Mouse (Mus musculus) forebrain, embryonic 13.5 days (tissue): Measurements from ENCODE around the gene Qser1. TPM values are rescaled to one million over a fixed set of nuclear protein-coding genes. Genes with fewer than 3 reads are reported as not detected.
A peak's percentile ranks its signal among the peaks of the same experiment; 100 is the strongest.

ENCODE experiments used
- ATAC-seq: fragments of 200-750 bp; cut with Nextera tagmentation; 2 replicates; pipeline ENCODE4 v1.8.0; 2017
- H3K27ac ChIP-seq: fragments of 300-500 bp; sonication (generic); 2 replicates; pipeline ENCODE4 v1.5.1; 2015; ENCODE audit warnings: inconsistent platforms, mild to moderate bottlenecking, moderate library complexity
- H3K27me3 ChIP-seq: fragments of 300-500 bp; sonication (generic); 2 replicates; pipeline ENCODE4 v1.6.1; 2015; ENCODE audit warnings: mild to moderate bottlenecking, inconsistent platforms
- H3K36me3 ChIP-seq: fragments of 300-500 bp; sonication (generic); 2 replicates; pipeline ENCODE4 v1.6.1; 2015; ENCODE audit warnings: mild to moderate bottlenecking, inconsistent platforms; ENCODE audit not compliant: poor library complexity, severe bottlenecking
- H3K4me1 ChIP-seq: fragments of 300-500 bp; sonication (generic); 2 replicates; pipeline ENCODE4 v1.6.1; 2015; ENCODE audit warnings: inconsistent platforms
- H3K4me2 ChIP-seq: fragments of 300-500 bp; sonication (generic); 2 replicates; pipeline ENCODE4 v1.6.1; 2015; ENCODE audit warnings: inconsistent platforms, mild to moderate bottlenecking, moderate library complexity
- H3K4me3 ChIP-seq: fragments of 300-500 bp; sonication (generic); 2 replicates; pipeline ENCODE4 v1.5.1; 2015; ENCODE audit warnings: mild to moderate bottlenecking, inconsistent platforms
- H3K9ac ChIP-seq: fragments of 300-500 bp; sonication (generic); 2 replicates; pipeline ENCODE4 v1.6.1; 2015; ENCODE audit warnings: mild to moderate bottlenecking, inconsistent platforms
- H3K9me3 ChIP-seq: fragments of 300-500 bp; sonication (generic); replicated peaks from 2 replicates; pipeline ENCODE4 v1.6.1; 2016; ENCODE audit warnings: inconsistent platforms
- WGBS: fragments of 180-500 bp; shearing (Covaris S2); methylation state at CpG from one replicate; pipeline ENCODE4 v1.1.7; 2015; 5-methylcytosine and 5-hydroxymethylcytosine counted together
- polyA plus RNA-seq: library from polyadenylated mRNA; unstranded; fragments of >200 nt; fragmentation: Nextera tagmentation; extraction: Ambion mirVana; gene quantifications from 2 replicates; pipeline ENCODE4 v1.2.1, GENCODE M21; 2015

The Qser1 gene
- polyA plus RNA-seq, 1 experiment from 2014 or later = 12.7 TPM

DNA sequence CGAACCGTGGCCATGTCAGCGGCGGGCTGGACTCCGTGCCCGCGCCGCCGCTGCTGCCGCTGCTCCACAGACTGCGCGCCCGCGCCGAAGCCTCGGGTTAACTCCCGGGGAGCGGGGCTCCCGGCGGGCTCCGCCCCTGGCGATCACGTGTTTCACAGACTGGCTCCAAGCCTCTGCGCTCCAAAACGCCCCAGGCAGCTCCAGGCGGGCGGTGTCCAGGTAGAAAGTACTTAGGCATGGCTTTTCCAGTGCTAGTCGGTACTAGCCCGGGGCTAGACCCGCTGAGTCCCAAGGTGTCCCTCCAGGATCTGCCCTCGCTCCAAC, 73.9 kb downstream of the Qser1 start, which contains the start of gene Depdc7:
Gene Depdc7 (minus strand): TSS at position 138 of the 324 bp plus-strand sequence.
- peak within 1 kb of the TSS; percentile 58 for H3K4me3 ChIP-seq
- ATAC-seq = peak; percentile 92
- WGBS = under 1% methylated on average over 31 of the region's 31 CpGs

DNA sequence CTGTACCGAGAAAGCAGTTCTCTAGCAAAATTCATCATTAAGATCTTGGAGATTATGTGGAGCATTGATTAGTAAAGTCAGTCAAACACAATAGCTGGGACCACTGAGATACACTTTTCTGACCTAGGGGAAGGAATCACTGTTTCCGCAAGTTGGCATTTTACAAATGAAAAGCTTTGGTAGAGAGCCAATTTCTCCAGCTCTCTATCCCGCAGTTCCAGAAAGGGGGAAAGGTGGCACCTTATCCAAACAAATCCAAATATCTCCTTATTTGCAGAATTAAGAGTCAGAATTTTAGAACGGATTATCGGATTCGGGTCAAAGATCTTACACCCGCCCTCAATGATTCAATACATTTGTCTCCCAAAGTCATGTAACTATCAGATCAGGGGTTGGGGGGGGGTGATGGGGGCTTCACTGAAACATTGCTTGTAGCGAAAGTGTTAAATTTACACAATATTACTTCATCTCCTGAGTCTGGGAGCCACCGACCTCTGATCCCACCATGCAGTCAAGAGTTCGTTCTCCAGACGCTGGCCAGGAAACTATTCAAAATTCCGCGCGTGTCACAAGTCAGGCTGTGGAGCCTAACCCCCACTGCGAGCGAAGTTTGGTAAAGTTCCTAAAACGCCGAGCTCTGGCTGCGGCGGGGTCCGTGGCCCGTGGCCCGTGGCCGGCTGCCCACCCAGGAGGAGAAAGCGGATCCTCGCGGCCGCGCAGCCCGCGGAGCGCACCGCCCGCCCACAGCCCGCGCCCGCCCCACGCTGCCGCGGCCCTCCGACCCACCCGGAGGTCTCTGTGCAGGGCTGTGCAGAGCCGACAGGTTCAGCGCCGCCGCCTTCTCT, 74.4 kb downstream of the Qser1 start:
- Histone ChIP-seq H3K27me3 (peaks cover 28% of the 10 kb centered on the region; the same call in 1 of the 2 replicates), H3K4me1 (peaks cover 28% of the 10 kb centered on the region), H3K4me2 (peak overlapping the region; percentile 98), H3K4me3 (peak overlapping the region; percentile 58), H3K27ac (no peak overlapping the region), H3K9ac (peak overlapping the region; percentile 72), H3K36me3 (no peaks in the 10 kb centered on the region), H3K9me3 (no peaks in the 10 kb centered on the region)
- ATAC-seq = no peak; the same call in 1 of the 2 replicates
- 5% methylated on average over 43 of the region's 46 CpGs for WGBS

More for the DNA sequence above, 73.9 kb downstream of the Qser1 start, which contains the start of gene Depdc7:
- peak within 1 kb of the TSS; percentile 72 for H3K9ac ChIP-seq
- peak within 1 kb of the TSS; percentile 98 for H3K4me2 ChIP-seq
- peaks cover 28% of the 10 kb centered on the region for H3K4me1 ChIP-seq
- H3K27me3 ChIP-seq = peaks cover 28% of the 10 kb centered on the region; the same call in 1 of the 2 replicates
- H3K36me3 ChIP-seq = no peaks in the 10 kb centered on the region
- H3K27ac ChIP-seq = no peak within 1 kb of the TSS
- no peaks in the 10 kb centered on the region for H3K9me3 ChIP-seq

DNA sequence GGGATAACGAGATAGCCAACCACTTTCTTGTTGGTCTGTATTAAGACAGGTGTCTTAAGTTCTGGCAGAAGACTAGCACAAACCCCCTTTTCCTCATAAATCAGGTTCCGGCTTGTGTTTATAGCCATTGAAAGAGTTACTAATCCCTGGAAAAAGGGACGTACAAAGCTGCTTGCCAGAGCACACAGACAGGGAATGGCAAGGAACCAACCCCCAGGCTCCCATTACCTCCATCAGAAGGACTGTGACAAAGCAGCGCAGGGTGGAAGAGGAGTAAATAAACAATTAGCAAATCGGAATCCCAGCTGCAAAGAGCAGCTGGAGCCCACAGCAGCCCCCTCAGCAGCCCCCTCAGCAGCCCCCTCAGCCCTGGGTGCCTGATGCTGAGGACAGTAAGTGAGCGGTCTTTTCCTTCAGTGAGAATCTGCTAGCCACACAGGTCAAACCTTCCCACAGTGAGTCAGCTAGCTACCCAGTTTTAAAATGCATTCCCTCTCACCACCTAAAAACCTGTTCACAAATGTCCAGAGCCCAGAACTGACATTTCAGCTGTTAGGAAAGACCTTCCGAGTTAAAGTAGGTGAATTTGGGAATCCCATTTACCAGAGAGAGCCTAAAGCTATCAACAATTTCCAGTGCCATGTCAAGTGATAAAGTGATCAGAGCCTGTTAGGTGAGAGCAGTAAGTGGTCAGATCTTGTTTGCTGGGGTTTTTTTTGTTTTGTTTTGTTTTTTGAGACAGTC, 75.4 kb downstream of the Qser1 start:
- peak overlapping the region; percentile 98 for H3K4me2 ChIP-seq
- H3K27ac ChIP-seq = no peak overlapping the region

DNA sequence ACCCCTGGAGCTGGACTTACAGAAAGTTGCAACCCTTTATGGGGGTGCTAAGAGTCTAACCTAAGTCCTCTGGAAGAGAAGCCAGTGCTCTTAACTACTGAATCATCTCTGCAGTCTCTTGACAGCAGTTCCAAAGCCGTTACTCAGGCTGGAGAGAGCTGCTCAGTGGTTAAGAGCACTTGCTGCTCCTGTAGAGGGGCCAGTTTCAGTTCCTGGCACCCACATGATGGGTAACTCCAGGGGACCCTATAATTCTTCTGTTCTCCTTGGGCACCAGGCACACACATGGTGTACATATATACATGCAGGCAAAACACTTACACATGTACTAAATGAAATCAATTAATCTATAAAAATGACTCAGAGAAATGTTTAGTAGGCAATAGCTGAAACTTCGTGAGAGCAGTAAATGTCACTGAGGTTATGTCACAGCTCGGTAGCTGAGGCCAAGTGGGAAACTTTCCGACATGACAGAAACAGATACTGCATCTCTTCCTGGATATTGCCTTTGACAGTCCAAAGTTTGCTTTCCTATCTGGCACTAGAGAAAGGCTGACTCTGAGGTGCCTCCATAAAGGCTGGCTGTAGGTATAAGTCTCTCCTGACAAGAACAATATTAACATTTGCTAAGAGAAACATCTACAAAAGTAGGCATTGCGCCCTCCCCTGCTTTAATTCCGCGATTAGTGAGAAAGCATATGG, 76.2 kb downstream of the Qser1 start:
- H3K4me3 ChIP-seq = no peak overlapping the region
- H3K9me3 ChIP-seq = no peaks in the 10 kb centered on the region
- no peak for ATAC-seq
- H3K9ac ChIP-seq = no peak overlapping the region
- H3K4me1 ChIP-seq = peaks cover 36% of the 10 kb centered on the region
- 51% methylated on average over 7 of the region's 7 CpGs for WGBS
- no peak overlapping the region for H3K27ac ChIP-seq
- no peaks in the 10 kb centered on the region for H3K36me3 ChIP-seq
- H3K27me3 ChIP-seq = peaks cover 28% of the 10 kb centered on the region; the same call in 1 of the 2 replicates
- H3K4me2 ChIP-seq = peak overlapping the region; percentile 98

More for the DNA sequence above, 75.4 kb downstream of the Qser1 start:
- 0 out of 2 replicates have a peak overlapping the region, but pooled peaks have one; percentile 58 for H3K4me3 ChIP-seq
- peak; percentile 57; the same call in 1 of the 2 replicates for ATAC-seq
- no peaks in the 10 kb centered on the region for H3K36me3 ChIP-seq
- peak overlapping the region; percentile 48; the same call in 1 of the 2 replicates for H3K9ac ChIP-seq
- peaks cover 34% of the 10 kb centered on the region for H3K4me1 ChIP-seq
- 15% methylated on average over 7 of the region's 7 CpGs for WGBS
- no peaks in the 10 kb centered on the region for H3K9me3 ChIP-seq
- H3K27me3 ChIP-seq = peaks cover 28% of the 10 kb centered on the region; the same call in 1 of the 2 replicates

DNA sequence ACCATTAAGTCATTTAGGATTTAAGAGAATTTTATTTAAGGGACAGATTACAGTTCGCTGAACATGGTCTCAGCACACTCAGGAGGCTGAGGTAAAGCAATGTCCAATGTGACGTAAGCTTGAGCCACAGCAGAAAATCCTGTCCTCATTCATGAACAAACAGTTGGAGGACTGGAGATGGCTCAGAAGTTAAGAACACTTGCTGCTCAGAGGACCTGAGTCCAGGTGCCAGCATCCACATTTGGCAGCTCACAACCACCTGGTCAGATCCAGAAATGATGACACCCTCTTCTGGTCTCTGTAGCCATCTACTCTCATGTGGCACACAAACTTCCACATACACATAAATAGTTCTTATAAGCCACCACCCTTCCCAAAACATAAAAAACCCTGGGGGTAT, 76.9 kb downstream of the Qser1 start:
- Histone ChIP-seq H3K27me3 (peaks cover 28% of the 10 kb centered on the region; the same call in 1 of the 2 replicates), H3K27ac (no peak overlapping the region), H3K4me1 (peaks cover 36% of the 10 kb centered on the region), H3K9ac (no peak overlapping the region), H3K36me3 (no peaks in the 10 kb centered on the region), H3K4me2 (no peak overlapping the region), H3K4me3 (no peak overlapping the region), H3K9me3 (no peaks in the 10 kb centered on the region)
- ATAC-seq = no peak
- 94% methylated on average over 2 of the region's 2 CpGs for WGBS

DNA sequence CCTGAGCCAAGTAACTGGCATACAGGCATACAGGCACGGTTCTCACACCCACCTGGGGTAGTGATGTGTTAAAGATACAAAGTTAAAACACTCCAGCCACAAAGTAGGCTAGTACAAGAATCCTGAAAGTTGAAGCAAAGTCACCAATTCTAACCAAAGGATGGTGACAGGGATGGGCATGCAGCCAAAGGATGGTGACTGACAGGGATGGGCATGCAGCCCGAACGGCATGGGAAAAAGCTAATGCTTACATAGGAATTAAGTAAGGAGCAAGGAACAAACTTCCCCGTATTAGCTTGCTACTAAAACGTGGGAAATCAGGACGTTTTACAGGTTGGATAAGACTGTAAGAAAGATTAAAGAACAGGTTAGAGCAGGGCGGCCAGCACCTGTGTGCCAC, 80.3 kb downstream of the Qser1 start:
- Histone ChIP-seq H3K27ac (no peak overlapping the region), H3K4me2 (no peak overlapping the region), H3K9me3 (no peaks in the 10 kb centered on the region), H3K27me3 (peaks cover 13% of the 10 kb centered on the region; the same call in 1 of the 2 replicates), H3K4me1 (peaks cover 23% of the 10 kb centered on the region), H3K9ac (no peak overlapping the region), H3K4me3 (no peak overlapping the region), H3K36me3 (no peaks in the 10 kb centered on the region)
- no peak for ATAC-seq
- 63% methylated on average over 7 of the region's 7 CpGs for WGBS

DNA sequence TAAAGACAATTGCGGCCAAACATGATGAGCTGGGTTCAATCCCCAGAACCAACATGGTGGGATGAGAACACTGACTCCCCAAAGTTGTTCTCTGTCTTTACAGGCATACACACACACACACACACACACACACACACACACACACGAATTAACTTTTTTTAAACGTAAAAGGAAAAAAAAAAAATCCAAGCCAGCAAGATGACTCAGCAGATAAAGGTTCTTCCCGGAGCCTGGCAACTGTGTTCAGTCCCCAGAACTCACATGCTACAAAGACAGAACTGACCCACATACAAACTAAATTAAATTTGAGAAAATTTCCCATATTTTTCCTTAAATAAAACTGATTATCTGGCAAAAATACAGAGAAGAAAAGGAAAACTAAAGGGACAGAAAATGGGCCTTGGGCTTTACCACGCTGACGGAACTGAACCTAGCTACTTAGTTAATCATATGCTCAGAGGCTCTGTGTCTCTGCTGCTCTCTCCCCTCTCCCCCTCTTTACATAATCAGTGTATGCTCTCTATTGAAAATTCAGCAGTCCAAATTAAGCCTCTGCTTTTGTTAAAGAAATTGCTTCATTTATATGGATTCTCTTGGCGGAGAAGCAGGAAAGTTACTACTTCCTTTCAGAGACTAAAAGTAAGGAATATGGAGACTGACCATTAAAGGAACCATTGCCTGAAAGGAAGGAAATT, 83.9 kb downstream of the Qser1 start:
- no peak for ATAC-seq
- no peaks in the 10 kb centered on the region for H3K36me3 ChIP-seq
- no peaks in the 10 kb centered on the region for H3K9me3 ChIP-seq
- H3K4me2 ChIP-seq = no peak overlapping the region
- 54% methylated on average over 7 of the region's 7 CpGs for WGBS
- H3K4me1 ChIP-seq = peaks cover 12% of the 10 kb centered on the region
- H3K4me3 ChIP-seq = no peak overlapping the region
- H3K9ac ChIP-seq = no peak overlapping the region
- no peak overlapping the region for H3K27ac ChIP-seq
- no peaks in the 10 kb centered on the region for H3K27me3 ChIP-seq

DNA sequence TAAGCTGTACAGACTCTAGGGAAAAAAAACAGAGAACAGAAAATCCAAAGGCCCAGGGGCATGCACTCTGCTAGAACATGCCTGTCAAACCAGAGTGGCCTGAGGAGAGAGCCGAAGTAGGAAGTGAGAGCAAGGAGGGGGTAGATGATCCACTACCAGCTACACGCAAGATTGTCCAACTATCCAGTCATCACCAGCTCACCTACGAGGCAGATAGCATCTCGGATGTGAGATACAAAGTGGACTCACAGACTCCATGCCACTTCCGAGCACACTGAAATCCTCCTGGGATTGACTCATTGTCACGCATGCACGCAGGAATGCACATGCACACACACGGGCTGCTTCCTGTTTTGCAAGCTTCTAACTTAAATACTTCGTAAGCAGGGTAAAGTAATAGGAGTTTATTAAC, 84.5 kb downstream of the Qser1 start:
- Histone ChIP-seq H3K9me3 (no peaks in the 10 kb centered on the region), H3K9ac (no peak overlapping the region), H3K36me3 (no peaks in the 10 kb centered on the region), H3K27ac (no peak overlapping the region), H3K27me3 (no peaks in the 10 kb centered on the region), H3K4me1 (peaks cover 12% of the 10 kb centered on the region), H3K4me2 (no peak overlapping the region), H3K4me3 (no peak overlapping the region)
- ATAC-seq = no peak
- WGBS = 89% methylated on average over 9 of the region's 9 CpGs

DNA sequence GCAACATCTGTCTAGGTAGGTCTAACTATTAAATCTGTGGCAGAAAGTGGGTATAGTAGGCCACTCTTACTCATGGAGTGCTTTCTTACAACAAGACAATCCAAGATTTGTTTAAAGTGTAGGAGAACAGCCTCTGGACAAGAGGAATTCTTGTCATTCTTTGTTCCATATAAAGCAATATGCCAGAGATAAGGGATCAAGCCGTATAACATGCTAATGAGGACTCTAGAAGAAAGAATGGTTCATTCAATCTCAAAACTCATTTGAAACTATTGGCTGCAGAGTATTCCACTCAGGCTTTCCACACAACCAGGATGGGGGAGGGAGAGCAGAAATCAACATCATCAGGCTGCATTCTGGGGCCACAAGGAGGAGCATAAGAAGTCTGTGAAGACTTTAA, 89.2 kb downstream of the Qser1 start:
- Histone ChIP-seq H3K9me3 (no peaks in the 10 kb centered on the region), H3K9ac (no peak overlapping the region), H3K4me3 (no peak overlapping the region), H3K36me3 (no peaks in the 10 kb centered on the region), H3K4me1 (no peaks in the 10 kb centered on the region), H3K27me3 (no peaks in the 10 kb centered on the region), H3K27ac (no peak overlapping the region), H3K4me2 (no peak overlapping the region)
- WGBS = 48% methylated on average over 1 of the region's 1 CpGs
- no peak for ATAC-seq

DNA sequence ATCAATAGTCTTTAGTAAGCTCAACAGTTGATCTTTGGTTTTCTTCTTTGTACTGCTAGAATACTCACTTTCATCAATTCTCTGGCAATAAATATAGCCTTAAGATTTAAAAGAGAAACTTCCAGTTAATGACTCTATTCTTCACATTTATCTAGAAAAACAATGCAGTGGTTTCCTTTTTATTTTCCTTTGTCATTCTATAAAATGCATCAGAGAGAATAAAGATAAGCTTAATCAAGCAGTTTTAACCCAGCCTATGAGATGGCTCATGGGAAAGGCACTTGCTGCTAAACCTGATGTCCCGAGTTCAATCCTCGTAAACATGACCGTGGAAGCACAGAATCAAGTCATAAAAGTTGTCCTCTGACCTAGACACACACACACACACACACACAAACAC, 94.5 kb downstream of the Qser1 start:
- Histone ChIP-seq H3K36me3 (no peaks in the 10 kb centered on the region), H3K9me3 (no peaks in the 10 kb centered on the region), H3K4me2 (no peak overlapping the region), H3K4me3 (no peak overlapping the region), H3K27ac (no peak overlapping the region), H3K9ac (no peak overlapping the region), H3K4me1 (no peaks in the 10 kb centered on the region), H3K27me3 (no peaks in the 10 kb centered on the region)
- WGBS = 80% methylated on average over 3 of the region's 3 CpGs
- no peak for ATAC-seq

DNA sequence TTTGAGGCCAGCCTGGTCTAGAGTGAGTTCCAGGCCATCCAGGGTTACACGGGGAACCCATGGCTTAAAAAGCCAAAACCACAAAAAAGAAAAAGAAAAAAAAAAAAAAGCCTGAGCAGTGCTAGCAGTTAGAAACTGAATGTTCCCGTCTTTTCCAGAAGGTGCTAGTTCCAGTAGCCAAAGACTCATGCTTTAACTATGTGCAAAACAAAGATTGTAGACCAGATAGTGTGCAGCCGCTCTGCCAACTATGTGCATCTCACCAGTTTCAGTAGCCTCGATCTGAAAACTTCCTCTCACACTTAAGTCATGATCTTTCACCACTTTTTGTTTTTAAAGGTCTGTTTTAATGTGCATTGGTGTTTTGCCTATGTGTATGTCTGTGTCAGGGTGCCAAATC, 98.7 kb downstream of the Qser1 start:
- no peak overlapping the region for H3K4me3 ChIP-seq
- no peaks in the 10 kb centered on the region for H3K9me3 ChIP-seq
- H3K27me3 ChIP-seq = no peaks in the 10 kb centered on the region
- H3K4me2 ChIP-seq = no peak overlapping the region
- H3K36me3 ChIP-seq = no peaks in the 10 kb centered on the region
- no peak overlapping the region for H3K9ac ChIP-seq
- H3K27ac ChIP-seq = no peak overlapping the region
- WGBS = 86% methylated on average over 4 of the region's 4 CpGs
- ATAC-seq = no peak
- peaks cover 7% of the 10 kb centered on the region; the same call in 1 of the 2 replicates for H3K4me1 ChIP-seq
